Comparison of ENCODE assay signal across 12 mouse cellular contexts in genomic region chr13:98004647-98005414, GRCm38 (mm10).
"Had no signal": no experiment of that assay in that cellular context is flagged by ENCODE, and none has a peak within 500 bp of the region (broad histone marks: within the 10 kb centered on the region; RNA-seq: fewer than 3 reads in every experiment).

No protein-coding gene starts in this region.

- H3K4me3 ChIP-seq: left cerebral cortex, adult 2 months; limb, embryonic 10.5 days; liver, embryonic 15.5 days; midbrain, embryonic 10.5 days; myocyte; neural tube, embryonic 12.5 days; stomach, embryonic 15.5 days had no signal

- H3K36me3 ChIP-seq: limb, embryonic 10.5 days; liver, embryonic 15.5 days; midbrain, embryonic 10.5 days; neural tube, embryonic 12.5 days; stomach, embryonic 15.5 days had no signal

- H3K4me1 ChIP-seq: liver, embryonic 15.5 days; neural tube, embryonic 12.5 days had no signal

- H3K9ac ChIP-seq: liver, embryonic 15.5 days; neural tube, embryonic 12.5 days; stomach, embryonic 15.5 days had no signal

- H3K27ac ChIP-seq: left cerebral cortex, adult 2 months; limb, embryonic 10.5 days; liver, embryonic 15.5 days; midbrain, embryonic 10.5 days; neural tube, embryonic 12.5 days; stomach, embryonic 15.5 days had no signal

- H3K9me3 ChIP-seq: limb, embryonic 10.5 days; liver, embryonic 15.5 days; midbrain, embryonic 10.5 days; neural tube, embryonic 12.5 days; stomach, embryonic 15.5 days had no signal

- H3K4me2 ChIP-seq: liver, embryonic 11.5 days; liver, embryonic 15.5 days; neural tube, embryonic 12.5 days; stomach, embryonic 15.5 days had no signal

- H3K27me3 ChIP-seq: liver, embryonic 15.5 days; neural tube, embryonic 12.5 days; stomach, embryonic 15.5 days had no signal

- DNase-seq: midbrain, embryonic 14.5 days; right cerebral cortex, postnatal 14 days; thymus, adult 2 months; thymus, postnatal 25 days had no signal
